Mouse (Mus musculus): Measurements from ENCODE around the gene Asxl2. TPM values are rescaled to one million over a fixed set of nuclear protein-coding genes. Genes with fewer than 3 reads are reported as not detected.
"Not testable (repeated sequence)": the region's sequence is repeated elsewhere in the genome, so short reads cannot be mapped to it uniquely, and the experiment has no call there.

Asxl2 gene
- polyA plus RNA-seq, 1 experiment = 60.9 TPM

- peaks cover 5% of the 10 kb centered on the region for H3K9me3 ChIP-seq (replicated peaks; ENCODE audit: control insufficient read depth, insufficient read depth, low read length, poor library complexity, severe bottlenecking)
- H3K4me1 ChIP-seq (ENCODE audit: control insufficient read depth, insufficient read depth, low read length) = no peaks in the 10 kb centered on the region
- no peaks in the 10 kb centered on the region for H3K27me3 ChIP-seq (ENCODE audit: control insufficient read depth, insufficient read depth, low read length, poor library complexity, severe bottlenecking)
- TF ChIP-seq CTCF (IDR thresholded peaks at IDR 0.05; ENCODE audit: low read depth, low read length) (no peak), EP300 (IDR thresholded peaks at IDR 0.05; ENCODE audit: insufficient read depth, low read depth, low read length) (no peak), POLR2A (IDR thresholded peaks at IDR 0.05; ENCODE audit: insufficient read depth, low read length) (no peak)
- no peak overlapping the region for H3K27ac ChIP-seq (ENCODE audit: insufficient read depth, low read length)
- H3K4me3 ChIP-seq (ENCODE audit: low read depth, low read length) = no peak overlapping the region
- no peaks in the 10 kb centered on the region for H3K36me3 ChIP-seq (ENCODE audit: control insufficient read depth, insufficient read depth, low read length, poor library complexity, severe bottlenecking)
- no peak overlapping the region for H3K9ac ChIP-seq (ENCODE audit: low read depth, poor library complexity, severe bottlenecking)
Observed at GRCm38 (mm10) chr12:3518665-3519297, 92.1 kb downstream of the Asxl2 start.

- H3K27me3 ChIP-seq (ENCODE audit: control insufficient read depth, insufficient read depth, low read length, poor library complexity, severe bottlenecking); H3K4me3 ChIP-seq (ENCODE audit: low read depth, low read length); H3K36me3 ChIP-seq (ENCODE audit: control insufficient read depth, insufficient read depth, low read length, poor library complexity, severe bottlenecking); H3K9ac ChIP-seq (ENCODE audit: low read depth, poor library complexity, severe bottlenecking); H3K4me1 ChIP-seq (ENCODE audit: control insufficient read depth, insufficient read depth, low read length); H3K27ac ChIP-seq (ENCODE audit: insufficient read depth, low read length); H3K9me3 ChIP-seq (replicated peaks; ENCODE audit: control insufficient read depth, insufficient read depth, low read length, poor library complexity, severe bottlenecking): not testable (repeated sequence)
Observed at GRCm38 (mm10) chr12:3521806-3522205, 95.1 kb downstream of the Asxl2 start.

GRCm38 (mm10) chr12:3525536-3525935, 98.9 kb downstream of the Asxl2 start:
- no peaks in the 10 kb centered on the region for H3K36me3 ChIP-seq (ENCODE audit: control insufficient read depth, insufficient read depth, low read length, poor library complexity, severe bottlenecking)
- H3K27me3 ChIP-seq (ENCODE audit: control insufficient read depth, insufficient read depth, low read length, poor library complexity, severe bottlenecking) = no peaks in the 10 kb centered on the region
- peaks cover 3% of the 10 kb centered on the region for H3K4me1 ChIP-seq (ENCODE audit: control insufficient read depth, insufficient read depth, low read length)

GRCm38 (mm10) chr12:3535446-3535845, 108.8 kb downstream of the Asxl2 start:
- peak; percentile 69; the same call in 1 of the 2 replicates for TF ChIP-seq EP300 (IDR thresholded peaks at IDR 0.05; ENCODE audit: insufficient read depth, low read depth, low read length)
- H3K27me3 ChIP-seq (ENCODE audit: control insufficient read depth, insufficient read depth, low read length, poor library complexity, severe bottlenecking); H3K4me3 ChIP-seq (ENCODE audit: low read depth, low read length); H3K4me1 ChIP-seq (ENCODE audit: control insufficient read depth, insufficient read depth, low read length); H3K9ac ChIP-seq (ENCODE audit: low read depth, poor library complexity, severe bottlenecking); H3K27ac ChIP-seq (ENCODE audit: insufficient read depth, low read length); H3K36me3 ChIP-seq (ENCODE audit: control insufficient read depth, insufficient read depth, low read length, poor library complexity, severe bottlenecking): not testable (repeated sequence)
- H3K9me3 ChIP-seq (replicated peaks; ENCODE audit: control insufficient read depth, insufficient read depth, low read length, poor library complexity, severe bottlenecking) = peaks cover 13% of the 10 kb centered on the region

More at GRCm38 (mm10) chr12:3525536-3525935, 98.9 kb downstream of the Asxl2 start:
- H3K4me3 ChIP-seq (ENCODE audit: low read depth, low read length) = no peak overlapping the region
- TF ChIP-seq CTCF (IDR thresholded peaks at IDR 0.05; ENCODE audit: low read depth, low read length) = no peak
- TF ChIP-seq EP300 (IDR thresholded peaks at IDR 0.05; ENCODE audit: insufficient read depth, low read depth, low read length) = no peak
- no peak for TF ChIP-seq POLR2A (IDR thresholded peaks at IDR 0.05; ENCODE audit: insufficient read depth, low read length)
- no peak overlapping the region for H3K27ac ChIP-seq (ENCODE audit: insufficient read depth, low read length)
- peaks cover 22% of the 10 kb centered on the region for H3K9me3 ChIP-seq (replicated peaks; ENCODE audit: control insufficient read depth, insufficient read depth, low read length, poor library complexity, severe bottlenecking)
- no peak overlapping the region for H3K9ac ChIP-seq (ENCODE audit: low read depth, poor library complexity, severe bottlenecking)

- peaks cover 9% of the 10 kb centered on the region; the same call in 1 of the 2 replicates for H3K9me3 ChIP-seq (replicated peaks; ENCODE audit: control insufficient read depth, insufficient read depth, low read length, poor library complexity, severe bottlenecking)
- TF ChIP-seq EP300 (IDR thresholded peaks at IDR 0.05; ENCODE audit: insufficient read depth, low read depth, low read length) (no peak), POLR2A (IDR thresholded peaks at IDR 0.05; ENCODE audit: insufficient read depth, low read length) (no peak), CTCF (IDR thresholded peaks at IDR 0.05; ENCODE audit: low read depth, low read length) (no peak)
- H3K36me3 ChIP-seq (ENCODE audit: control insufficient read depth, insufficient read depth, low read length, poor library complexity, severe bottlenecking) = no peaks in the 10 kb centered on the region
- no peaks in the 10 kb centered on the region for H3K27me3 ChIP-seq (ENCODE audit: control insufficient read depth, insufficient read depth, low read length, poor library complexity, severe bottlenecking)
- no peak overlapping the region for H3K9ac ChIP-seq (ENCODE audit: low read depth, poor library complexity, severe bottlenecking)
- H3K4me3 ChIP-seq (ENCODE audit: low read depth, low read length) = no peak overlapping the region
- H3K4me1 ChIP-seq (ENCODE audit: control insufficient read depth, insufficient read depth, low read length) = peaks cover 3% of the 10 kb centered on the region
- no peak overlapping the region for H3K27ac ChIP-seq (ENCODE audit: insufficient read depth, low read length)
Observed at GRCm38 (mm10) chr12:3537616-3538015, 111.0 kb downstream of the Asxl2 start.

- H3K27me3 ChIP-seq (ENCODE audit: control insufficient read depth, insufficient read depth, low read length, poor library complexity, severe bottlenecking) = no peaks in the 10 kb centered on the region
- H3K4me3 ChIP-seq (ENCODE audit: low read depth, low read length) = no peak overlapping the region
- no peak overlapping the region for H3K9ac ChIP-seq (ENCODE audit: low read depth, poor library complexity, severe bottlenecking)
- no peaks in the 10 kb centered on the region for H3K36me3 ChIP-seq (ENCODE audit: control insufficient read depth, insufficient read depth, low read length, poor library complexity, severe bottlenecking)
- no peak for TF ChIP-seq CTCF (IDR thresholded peaks at IDR 0.05; ENCODE audit: low read depth, low read length)
- TF ChIP-seq POLR2A (IDR thresholded peaks at IDR 0.05; ENCODE audit: insufficient read depth, low read length) = no peak
- no peak for TF ChIP-seq EP300 (IDR thresholded peaks at IDR 0.05; ENCODE audit: insufficient read depth, low read depth, low read length)
- peaks cover 4% of the 10 kb centered on the region for H3K4me1 ChIP-seq (ENCODE audit: control insufficient read depth, insufficient read depth, low read length)
- H3K27ac ChIP-seq (ENCODE audit: insufficient read depth, low read length) = no peak overlapping the region
- peaks cover 9% of the 10 kb centered on the region; the same call in 1 of the 2 replicates for H3K9me3 ChIP-seq (replicated peaks; ENCODE audit: control insufficient read depth, insufficient read depth, low read length, poor library complexity, severe bottlenecking)
Observed at GRCm38 (mm10) chr12:3538036-3538435, 111.4 kb downstream of the Asxl2 start.

Measured in ES-Bruce4 (cell line).